In the genomic region with DNA sequence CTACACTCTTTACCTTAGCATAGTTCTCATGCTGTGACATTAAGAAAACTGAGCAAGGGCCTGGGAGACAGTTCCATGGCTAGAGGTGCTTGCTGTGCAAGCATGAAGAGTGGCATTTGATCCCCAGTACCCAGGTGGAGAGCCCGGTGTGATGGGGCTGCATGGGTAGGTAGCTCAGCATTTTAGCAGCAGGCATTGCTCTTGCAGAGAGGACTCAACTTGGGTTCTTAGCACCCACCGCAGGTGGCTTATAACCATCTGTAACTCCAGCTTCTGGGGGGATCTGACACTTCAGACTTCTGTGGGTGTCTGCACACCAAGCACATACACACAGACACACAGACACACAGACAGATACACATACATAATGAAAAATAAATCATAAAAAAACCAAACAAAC, we compare ENCODE assay signal across 16 mouse cellular contexts.
"Had no signal": no experiment of that assay in that cellular context is flagged by ENCODE, and none has a peak within 500 bp of the region (broad histone marks: within the 10 kb centered on the region; RNA-seq: fewer than 3 reads in every experiment).

No protein-coding gene starts in this region.

- H3K27me3 ChIP-seq: neural tube, embryonic 13.5 days; neural tube, embryonic 15.5 days; stomach, embryonic 15.5 days had no signal

- H3K4me2 ChIP-seq: neural tube, embryonic 13.5 days; neural tube, embryonic 15.5 days; stomach, embryonic 15.5 days had no signal

- H3K36me3 ChIP-seq: stomach, embryonic 15.5 days had no signal

- H3K27ac ChIP-seq: neural tube, embryonic 13.5 days; neural tube, embryonic 15.5 days; stomach, embryonic 15.5 days; stomach, postnatal 0 days had no signal

- H3K9ac ChIP-seq: neural tube, embryonic 13.5 days; neural tube, embryonic 15.5 days; stomach, embryonic 15.5 days had no signal

- H3K4me1 ChIP-seq: stomach, embryonic 15.5 days had no signal

- H3K9me3 ChIP-seq: neural tube, embryonic 13.5 days; neural tube, embryonic 15.5 days; stomach, embryonic 15.5 days had no signal

- DNase-seq: retina, postnatal 1 day; right cerebral cortex, adult 18-20 months; right cerebral cortex, postnatal 14 days; right cerebral cortex, postnatal 25 days; right cerebral cortex, postnatal 4 days; spleen, adult 18-20 months; thymus, adult 18-20 months; thymus, adult 2 months; thymus, postnatal 14 days; thymus, postnatal 25 days; thymus, postnatal 36 days; thymus, postnatal 4 days had no signal

- H3K4me3 ChIP-seq: neural tube, embryonic 13.5 days; neural tube, embryonic 15.5 days; stomach, embryonic 15.5 days had no signal
